Mouse (Mus musculus): ENCODE measurements around the gene Olfr1111. TPM values are rescaled to one million over a fixed set of nuclear protein-coding genes. Genes with fewer than 3 reads are reported as not detected.
"Not testable (repeated sequence)": the region's sequence is repeated elsewhere in the genome, so short reads cannot be mapped to it uniquely, and the experiment has no call there.

Olfr1111 gene
- total RNA-seq (2018; cell fraction: chromatin; rRNA removed): not detected
- total RNA-seq (2018; cell fraction: cytosol; rRNA removed): not detected
- total RNA-seq (2018; cell fraction: nucleus; rRNA removed): not detected
- polyA plus RNA-seq (2018): not detected in 3 replicates

- no peak within 1 kb of the TSS for H3K27ac ChIP-seq
- H3K4me3 ChIP-seq (ENCODE audit: inconsistent target): no peak within 1 kb of the TSS
- no peaks in the 10 kb centered on the region for H3K79me2 ChIP-seq (ENCODE audit: inconsistent target)
- no peaks in the 10 kb centered on the region for H3K36me3 ChIP-seq (ENCODE audit: inconsistent target)
Observed at GRCm38 (mm10) chr2:87152524-87152923, at the start of gene Olfr1111. Gene Olfr1111 (minus strand): TSS chr2:87152624.

GRCm38 (mm10) chr2:87187498-87187897 is 35.1 kb upstream of the Olfr1111 start, which contains the start of gene Olfr1112:
Gene Olfr1112 (plus strand): TSS chr2:87187798.
- Histone ChIP-seq H3K79me2 (ENCODE audit: inconsistent target) (no peaks in the 10 kb centered on the region), H3K27ac (no peak within 1 kb of the TSS), H3K36me3 (ENCODE audit: inconsistent target) (no peaks in the 10 kb centered on the region), H3K4me3 (ENCODE audit: inconsistent target) (no peak within 1 kb of the TSS)
- 71% methylated on average over 1 of the region's 1 CpGs for WGBS (ENCODE audit: missing documents)

- WGBS (ENCODE audit: missing documents): 58% methylated on average over 2 of the region's 2 CpGs
- not testable (repeated sequence) for H3K79me2 ChIP-seq (ENCODE audit: inconsistent target); H3K36me3 ChIP-seq (ENCODE audit: inconsistent target); H3K4me3 ChIP-seq (ENCODE audit: inconsistent target); H3K27ac ChIP-seq
Observed at GRCm38 (mm10) chr2:87167731-87168130, 15.3 kb upstream of the Olfr1111 start.

- Histone ChIP-seq H3K4me3 (ENCODE audit: inconsistent target) (no peak within 1 kb of the TSS), H3K36me3 (ENCODE audit: inconsistent target) (no peaks in the 10 kb centered on the region), H3K79me2 (ENCODE audit: inconsistent target) (no peaks in the 10 kb centered on the region), H3K27ac (no peak within 1 kb of the TSS)
- WGBS (ENCODE audit: missing documents): 80% methylated on average over 1 of the region's 1 CpGs
Observed at GRCm38 (mm10) chr2:87140200-87140599, 12.2 kb downstream of the Olfr1111 start, which contains the start of gene Olfr1110. Gene Olfr1110 (minus strand): TSS chr2:87140300.

- no peaks in the 10 kb centered on the region for H3K79me2 ChIP-seq (ENCODE audit: inconsistent target)
- no peaks in the 10 kb centered on the region for H3K36me3 ChIP-seq (ENCODE audit: inconsistent target)
- H3K27ac ChIP-seq: no peak within 1 kb of the TSS
- H3K4me3 ChIP-seq (ENCODE audit: inconsistent target): no peak within 1 kb of the TSS
Observed at GRCm38 (mm10) chr2:87114467-87114866, 38.0 kb downstream of the Olfr1111 start, which contains the start of gene Olfr259. Gene Olfr259 (minus strand): TSS chr2:87114567.

Other genes with a start within 250 kb of the Olfr1111 start
- not detected in 3 replicates for gene Olfr1098, start 228.1 kb downstream of the Olfr1111 start, polyA plus RNA-seq (2018)
- not detected in 3 replicates for gene Olfr1099, start 191.9 kb downstream of the Olfr1111 start, polyA plus RNA-seq (2018)
- not detected in 3 replicates for gene Olfr1100, start 172.7 kb downstream of the Olfr1111 start, polyA plus RNA-seq (2018)
- not detected in 3 replicates for gene Olfr1101, start 161.4 kb downstream of the Olfr1111 start, polyA plus RNA-seq (2018)
- gene Olfr1102, start 154.2 kb downstream of the Olfr1111 start, polyA plus RNA-seq (2018): not detected in 3 replicates
- not detected in 3 replicates for gene Olfr1104, start 125.5 kb downstream of the Olfr1111 start, polyA plus RNA-seq (2018)
- not detected in 3 replicates for gene Olfr1105, start 116.1 kb downstream of the Olfr1111 start, polyA plus RNA-seq (2018)
- gene Olfr1106, start 100.4 kb downstream of the Olfr1111 start, polyA plus RNA-seq (2018): not detected in 3 replicates
- gene Olfr1107, start 76.8 kb downstream of the Olfr1111 start, polyA plus RNA-seq (2018): not detected in 3 replicates
- not detected in 3 replicates for gene Olfr1109, start 56.6 kb downstream of the Olfr1111 start, polyA plus RNA-seq (2018)
- gene Olfr259, start 38.1 kb downstream of the Olfr1111 start, polyA plus RNA-seq (2018): not detected in 3 replicates
- not detected in 3 replicates for gene Olfr1110, start 12.3 kb downstream of the Olfr1111 start, polyA plus RNA-seq (2018)
- gene Olfr1112, start 35.2 kb upstream of the Olfr1111 start, polyA plus RNA-seq (2018): not detected in 3 replicates
- not detected in 3 replicates for gene Olfr1113, start 56.3 kb upstream of the Olfr1111 start, polyA plus RNA-seq (2018)
- not detected in 3 replicates for gene Olfr1115, start 95.4 kb upstream of the Olfr1111 start, polyA plus RNA-seq (2018)
- not detected in 3 replicates for gene Olfr1116, start 114.9 kb upstream of the Olfr1111 start, polyA plus RNA-seq (2018)
- gene Olfr1118, start 155.0 kb upstream of the Olfr1111 start, polyA plus RNA-seq (2018): not detected in 3 replicates
- gene Olfr1120, start 202.2 kb upstream of the Olfr1111 start, polyA plus RNA-seq (2018): not detected in 3 replicates
- gene Olfr1121, start 217.3 kb upstream of the Olfr1111 start, polyA plus RNA-seq (2018): not detected in 3 replicates
- gene Olfr1122, start 233.2 kb upstream of the Olfr1111 start, polyA plus RNA-seq (2018): not detected in 3 replicates